8 mouse cellular contexts compared by ENCODE assay signal in the genomic region with DNA sequence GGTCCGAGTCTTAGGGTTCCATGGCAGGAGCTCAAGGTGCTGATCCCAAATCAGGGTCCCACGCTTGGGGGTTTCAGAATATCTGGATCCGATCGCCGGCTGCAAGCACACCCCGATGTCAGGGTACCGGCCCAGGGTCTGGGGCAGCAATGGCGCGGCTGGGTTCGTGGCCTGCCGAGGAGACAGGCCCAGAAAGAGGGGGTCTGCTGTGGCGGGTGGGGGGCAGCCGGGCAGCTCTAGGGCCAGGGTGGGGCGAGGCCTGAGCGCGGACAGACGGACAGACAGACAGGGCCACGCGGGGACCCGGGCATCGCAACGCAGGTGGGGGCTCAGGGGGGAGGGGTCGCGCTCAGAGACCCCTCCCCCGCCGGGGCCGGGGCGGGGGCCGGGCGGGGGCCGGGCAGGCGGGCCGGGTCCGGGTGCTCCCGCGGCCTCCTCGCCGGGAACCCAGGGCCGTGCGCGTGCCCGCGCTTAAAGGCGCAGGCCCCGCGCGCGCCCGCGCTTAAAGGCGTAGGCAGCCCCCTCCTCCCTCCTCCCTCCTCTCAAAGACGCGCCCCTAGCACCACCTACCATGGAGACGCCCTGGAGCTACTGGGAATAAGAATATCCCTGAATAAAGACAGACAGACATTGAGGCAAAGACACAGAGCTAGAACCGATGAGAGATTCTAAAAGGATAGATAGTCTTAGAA. TPM values are rescaled to one million over a fixed set of nuclear protein-coding genes. Genes with fewer than 3 reads are reported as not detected.
DNase-seq lines count a peak whose midpoint lies in the region; ATAC-seq and TF ChIP-seq lines count a peak whose summit lies in the region.

Gene Lrfn3, minus strand, starts transcription at position 121 of the 692 bp plus-strand sequence.

- no peak for TF ChIP-seq CTCF in midbrain, postnatal 0 days (IDR thresholded peaks at IDR 0.05)

- H3K4me2 ChIP-seq in forebrain, embryonic 15.5 days (replicated peaks): peak within 1 kb of the TSS; percentile 90
- peak within 1 kb of the TSS; percentile 85 for H3K4me2 ChIP-seq in intestine, embryonic 15.5 days (replicated peaks)
- peak within 1 kb of the TSS; percentile 87 for H3K4me2 ChIP-seq in limb, embryonic 11.5 days (ENCODE audit: low read depth, severe bottlenecking)
- peak within 1 kb of the TSS; percentile 86 for H3K4me2 ChIP-seq in midbrain, postnatal 0 days (ENCODE audit: low read depth, low read length, poor library complexity, severe bottlenecking)

- H3K36me3 ChIP-seq in erythroblast, embryonic 14.5 days (ENCODE audit: control insufficient read depth): no peaks in the 10 kb centered on the region; the same call in 1 of the 2 replicates
- peaks cover 14% of the 10 kb centered on the region for H3K36me3 ChIP-seq in forebrain, embryonic 15.5 days
- peaks cover 4% of the 10 kb centered on the region; the same call in 1 of the 2 replicates for H3K36me3 ChIP-seq in intestine, embryonic 15.5 days
- H3K36me3 ChIP-seq in limb, embryonic 11.5 days (ENCODE audit: control insufficient read depth, insufficient read depth, low read length): no peaks in the 10 kb centered on the region
- peaks cover 16% of the 10 kb centered on the region for H3K36me3 ChIP-seq in midbrain, postnatal 0 days (ENCODE audit: insufficient read depth, low read length)

- peak within 1 kb of the TSS; percentile 79 for H3K9ac ChIP-seq in forebrain, embryonic 15.5 days (replicated peaks)
- H3K9ac ChIP-seq in intestine, embryonic 15.5 days: peak within 1 kb of the TSS; percentile 66
- peak within 1 kb of the TSS; percentile 88 for H3K9ac ChIP-seq in limb, embryonic 11.5 days (ENCODE audit: low read length)
- H3K9ac ChIP-seq in midbrain, postnatal 0 days (replicated peaks; ENCODE audit: low read length, poor library complexity, severe bottlenecking): peak within 1 kb of the TSS; percentile 97

- H3K4me3 ChIP-seq in erythroblast, embryonic 14.5 days (replicated peaks): peak within 1 kb of the TSS; percentile 42
- H3K4me3 ChIP-seq in forebrain, embryonic 15.5 days: peak within 1 kb of the TSS; percentile 63
- H3K4me3 ChIP-seq in intestine, embryonic 15.5 days (replicated peaks): peak within 1 kb of the TSS; percentile 62
- peak within 1 kb of the TSS; percentile 73 for H3K4me3 ChIP-seq in limb, embryonic 11.5 days (ENCODE audit: low read depth, low read length)
- H3K4me3 ChIP-seq in midbrain, postnatal 0 days (ENCODE audit: low read depth, low read length): peak within 1 kb of the TSS; percentile 80

- peak within 1 kb of the TSS; percentile 62 for H3K27ac ChIP-seq in forebrain, embryonic 15.5 days (replicated peaks)
- no peak within 1 kb of the TSS for H3K27ac ChIP-seq in intestine, embryonic 15.5 days
- no peak within 1 kb of the TSS for H3K27ac ChIP-seq in limb, embryonic 11.5 days (replicated peaks; ENCODE audit: low read depth, low read length)
- H3K27ac ChIP-seq in midbrain, postnatal 0 days (ENCODE audit: low read depth, low read length): peak within 1 kb of the TSS; percentile 76

- no peak for ATAC-seq in erythroblast, adult 5-6 weeks (replicated peaks; ENCODE audit: low FRiP score, poor library complexity, severe bottlenecking)
- ATAC-seq in forebrain, embryonic 15.5 days (replicated peaks): peak; percentile 76
- peak; percentile 61 for ATAC-seq in intestine, embryonic 15.5 days
- peak; percentile 50; the same call in 1 of the 2 replicates for ATAC-seq in limb, embryonic 11.5 days (ENCODE audit: insufficient number of reproducible peaks, low FRiP score, low TSS enrichment, low read depth)
- ATAC-seq in midbrain, postnatal 0 days (ENCODE audit: low FRiP score): peak; percentile 55; the same call in 1 of the 2 replicates
- ATAC-seq in megakaryocyte-erythroid progenitor cell, adult 5-6 weeks (replicated peaks; ENCODE audit: low FRiP score, low TSS enrichment, poor library complexity, severe bottlenecking): no peak

- WGBS in forebrain, embryonic 15.5 days: under 1% methylated on average over 39 of the region's 55 CpGs
- under 1% methylated on average over 55 of the region's 55 CpGs for WGBS in intestine, embryonic 15.5 days
- 2% methylated on average over 45 of the region's 55 CpGs for WGBS in limb, embryonic 11.5 days
- 2% methylated on average over 40 of the region's 55 CpGs for WGBS in midbrain, postnatal 0 days

- peak; percentile 72 for DNase-seq in cerebellum, adult 11 months
- DNase-seq in limb, embryonic 11.5 days (ENCODE audit: low spot score): peak; percentile 77
- peak; percentile 93 for DNase-seq in midbrain, postnatal 0 days (ENCODE audit: low spot score)

- no peaks in the 10 kb centered on the region for H3K4me1 ChIP-seq in erythroblast, embryonic 14.5 days (ENCODE audit: control insufficient read depth)
- peaks cover 51% of the 10 kb centered on the region for H3K4me1 ChIP-seq in forebrain, embryonic 15.5 days
- H3K4me1 ChIP-seq in intestine, embryonic 15.5 days (replicated peaks): peaks cover 26% of the 10 kb centered on the region
- peaks cover 14% of the 10 kb centered on the region; the same call in 1 of the 2 replicates for H3K4me1 ChIP-seq in limb, embryonic 11.5 days (ENCODE audit: control insufficient read depth, insufficient read depth, low read length)
- peaks cover 23% of the 10 kb centered on the region; the same call in 1 of the 2 replicates for H3K4me1 ChIP-seq in midbrain, postnatal 0 days (ENCODE audit: insufficient read depth, low read length)

- no peaks in the 10 kb centered on the region for H3K9me3 ChIP-seq in erythroblast, embryonic 14.5 days (ENCODE audit: control insufficient read depth, low read length)
- H3K9me3 ChIP-seq in forebrain, embryonic 15.5 days: no peaks in the 10 kb centered on the region
- H3K9me3 ChIP-seq in intestine, embryonic 15.5 days: no peaks in the 10 kb centered on the region
- H3K9me3 ChIP-seq in limb, embryonic 11.5 days (ENCODE audit: control insufficient read depth, low read length): no peaks in the 10 kb centered on the region
- no peaks in the 10 kb centered on the region for H3K9me3 ChIP-seq in midbrain, postnatal 0 days (ENCODE audit: low read length)

- peaks cover 30% of the 10 kb centered on the region for H3K27me3 ChIP-seq in erythroblast, embryonic 14.5 days (ENCODE audit: control insufficient read depth)
- 0 out of 2 replicates have a peak, but pooled peaks cover 3% of the 10 kb centered on the region for H3K27me3 ChIP-seq in forebrain, embryonic 15.5 days
- peaks cover 7% of the 10 kb centered on the region; the same call in 1 of the 2 replicates for H3K27me3 ChIP-seq in intestine, embryonic 15.5 days (replicated peaks)
- H3K27me3 ChIP-seq in limb, embryonic 11.5 days (ENCODE audit: control insufficient read depth, insufficient read depth, low read length): no peaks in the 10 kb centered on the region
- 0 out of 2 replicates have a peak, but pooled peaks cover 3% of the 10 kb centered on the region for H3K27me3 ChIP-seq in midbrain, postnatal 0 days (ENCODE audit: insufficient read depth, low read length)

RNA-seq across cellular contexts. Expression of gene Lrfn3, which starts in this region (rescaled TPM):
- polyA plus RNA-seq in erythroblast, embryonic 14.5 days (2012): 0.05 TPM in 1 of 2 replicates, not detected in the other
- not detected in 2 replicates for total RNA-seq in erythroblast, adult 5-6 weeks (2015; ENCODE audit: low replicate concordance)
- total RNA-seq in erythroblast, adult 5-6 weeks (2017; ENCODE audit: low replicate concordance): not detected in 2 replicates
- polyA plus RNA-seq in forebrain, embryonic 15.5 days (2015; fragmentation: Nextera tagmentation; extraction: Ambion mirVana): 11.2 and 12.3 TPM in 2 replicates
- polyA plus RNA-seq in intestine, embryonic 15.5 days (2015; fragmentation: Nextera tagmentation; extraction: Ambion mirVana): 2.9 and 3.9 TPM in 2 replicates
- 4.9 and 5.0 TPM in 2 replicates for polyA plus RNA-seq in limb, embryonic 11.5 days (2014; fragmentation: Nextera tagmentation; extraction: Ambion mirVana)
- total RNA-seq in midbrain, postnatal 0 days (2014; rRNA removed): 44.8 and 47.5 TPM in 2 replicates
- 22.1 and 24.8 TPM in 2 replicates for polyA plus RNA-seq in midbrain, postnatal 0 days (2015; fragmentation: Nextera tagmentation; extraction: Ambion mirVana)
- total RNA-seq in megakaryocyte-erythroid progenitor cell, adult 5-6 weeks (2014; fragmentation: Nextera tagmentation): not detected in 2 replicates
- not detected in 2 replicates for total RNA-seq in megakaryocyte-erythroid progenitor cell, adult 5-6 weeks (2017)

Comparison
In these comparisons a context has a peak if more than half of its experiments do, and no peak if none do; other contexts are left out.
1. RNA of gene Lrfn3 (total RNA-seq): 44.8 to 47.5 TPM in midbrain, postnatal 0 days; not detected in erythroblast, adult 5-6 weeks and not detected in megakaryocyte-erythroid progenitor cell, adult 5-6 weeks; every median in the first group is over 10 times any median in the second.
2. ATAC-seq: peak in forebrain, embryonic 15.5 days (single experiment), intestine, embryonic 15.5 days (single experiment), limb, embryonic 11.5 days (single experiment) and midbrain, postnatal 0 days (single experiment); none in erythroblast, adult 5-6 weeks (single experiment) and megakaryocyte-erythroid progenitor cell, adult 5-6 weeks (single experiment).
3. H3K27ac ChIP-seq: peak in forebrain, embryonic 15.5 days (single experiment) and midbrain, postnatal 0 days (single experiment); none in intestine, embryonic 15.5 days (single experiment) and limb, embryonic 11.5 days (single experiment).
4. Peak in every context shown above with its lines, with median percentiles within 50 percentile points of each other: H3K4me3 ChIP-seq, DNase-seq, H3K4me2 ChIP-seq and H3K9ac ChIP-seq.